Mouse (Mus musculus) left cerebral cortex, postnatal 25 days (tissue): Measurements from ENCODE around the gene Nlk. TPM values are rescaled to one million over a fixed set of nuclear protein-coding genes. Genes with fewer than 3 reads are reported as not detected.
"Not testable (repeated sequence)": the region's sequence is repeated elsewhere in the genome, so short reads cannot be mapped to it uniquely, and the experiment has no call there.

Source experiments
- DNase-seq, 2 experiments: peaks; one replicate each; pipeline ENCODE4 v3.0.0; 2022; ENCODE audit warnings: low spot score in 2 of 2, mixed read lengths in 1 of 2
- intact Hi-C: fragments of 180-260 bp; cut with DNase I; formaldehyde crosslinking; loops from one replicate; pipeline ENCODE4 v1.15.1; 2025
- total RNA-seq, 2 experiments: library from RNA; stranded (reverse); gene quantifications; 2 replicates each; pipeline ENCODE4 v1.2.3; 2021

The Nlk gene
- total RNA-seq, 2 experiments from 2014 or later, result 113 to 115 TPM

DNA sequence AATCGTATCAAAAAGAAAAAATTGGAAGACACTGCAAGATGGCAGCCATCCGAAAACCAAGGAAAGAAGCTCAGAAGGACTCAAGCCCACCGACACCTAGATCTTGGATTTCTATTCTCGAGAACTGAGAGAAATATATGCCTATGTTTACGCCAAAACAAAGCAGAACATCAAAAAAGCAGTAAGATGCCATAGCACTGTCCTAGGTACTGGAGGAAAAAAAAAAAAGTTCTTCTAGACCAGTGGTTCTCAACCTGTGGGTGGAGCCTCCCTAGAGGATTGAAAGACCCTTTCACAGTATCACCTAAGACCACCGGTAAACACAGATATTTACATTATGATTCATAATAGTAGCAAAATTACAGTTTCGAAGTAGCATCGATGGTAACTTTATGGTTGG is 3.9 kb downstream of the Nlk start:
- intact Hi-C loops, result loop anchor here (5.0 kb wide), 1 partner anchor 51 kb away; no protein-coding TSS in a partner anchor
- no peak for DNase-seq

DNA sequence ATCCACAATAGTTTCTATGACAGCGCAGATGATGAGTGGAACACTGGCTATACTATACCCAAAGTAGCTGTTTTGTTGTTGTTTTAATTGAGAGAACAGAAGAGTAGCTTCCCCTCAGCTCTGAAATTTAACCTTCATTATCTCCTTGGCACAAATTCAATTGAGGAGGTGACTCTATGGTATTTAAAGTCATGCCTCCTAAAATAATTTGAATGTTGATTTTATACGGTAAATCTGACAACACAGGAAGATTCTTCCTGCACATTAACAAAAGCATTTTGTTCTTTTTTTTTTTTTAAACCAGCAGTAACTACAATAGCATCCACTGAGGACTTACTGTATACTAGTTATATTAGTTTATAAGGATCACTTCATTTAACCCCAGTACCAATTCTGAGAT is 6.0 kb downstream of the Nlk start:
- intact Hi-C loops, result loop anchor here (5.0 kb wide), 1 partner anchor 49 kb away; no protein-coding TSS in a partner anchor

DNA sequence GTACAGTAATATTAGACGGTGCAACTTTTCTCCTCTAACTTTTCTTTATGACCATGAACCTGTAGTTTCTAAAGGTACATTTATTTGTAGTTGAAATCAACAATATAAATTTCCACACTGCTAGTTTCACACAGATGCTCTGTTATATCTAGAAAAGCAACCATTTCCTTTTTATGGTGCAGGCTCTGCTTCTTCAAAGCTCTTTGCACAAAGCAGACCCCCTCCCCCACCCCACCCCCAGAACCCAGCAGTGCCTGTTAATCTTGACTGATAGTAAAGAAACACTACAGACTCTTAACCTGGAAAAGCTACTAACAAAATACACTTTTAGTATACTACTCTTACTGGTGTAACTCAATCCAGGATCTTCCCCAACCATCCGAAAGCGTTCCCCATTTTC is 6.6 kb downstream of the Nlk start:
- intact Hi-C loops, result loop anchor here (5.0 kb wide), 1 partner anchor 48 kb away; no protein-coding TSS in a partner anchor

More for the DNA sequence above, 6.0 kb downstream of the Nlk start:
- no peak for DNase-seq

DNA sequence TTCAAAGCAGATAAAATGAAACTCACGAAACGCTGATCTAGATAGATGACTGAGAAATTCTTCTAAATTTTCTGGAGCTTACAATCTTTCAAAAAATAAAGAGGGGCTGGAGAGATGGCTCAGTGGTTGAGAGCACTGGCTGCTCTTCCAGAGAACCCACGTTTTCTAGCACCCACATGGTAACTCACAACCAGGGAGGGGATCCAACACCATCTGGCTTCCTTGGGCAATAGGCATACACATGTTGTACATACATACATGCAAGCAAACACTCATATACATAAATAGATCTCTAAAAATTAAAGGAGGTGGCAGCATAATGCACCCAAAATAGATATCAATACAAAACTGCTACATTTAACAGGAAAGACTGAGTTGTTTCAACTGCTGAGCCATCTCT is 16.1 kb downstream of the Nlk start:
- peak; percentile 29 to 89 for DNase-seq

More for the DNA sequence above, 6.6 kb downstream of the Nlk start:
- DNase-seq, result no peak

DNA sequence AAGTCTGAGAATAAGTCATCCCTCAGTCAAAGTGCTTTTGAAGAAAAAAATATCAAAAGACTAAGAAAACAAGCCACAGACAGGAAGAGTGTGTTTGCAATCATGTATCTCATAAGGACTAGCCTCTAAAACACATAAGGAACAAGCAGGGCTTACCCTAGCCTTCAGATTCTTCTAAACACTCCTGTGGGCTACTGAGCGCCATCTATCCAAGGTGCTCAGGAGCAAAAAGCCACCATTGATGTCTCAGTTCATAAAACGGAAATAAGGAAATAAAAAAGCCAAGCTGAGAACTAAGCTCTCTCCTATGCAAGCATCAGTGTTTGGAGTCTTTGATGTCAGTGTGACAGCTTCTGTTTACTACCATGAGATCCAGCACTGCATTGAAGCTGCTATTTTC is 18.4 kb downstream of the Nlk start:
- DNase-seq, result no peak
- intact Hi-C loops, result no loop called here

More for the DNA sequence above, 16.1 kb downstream of the Nlk start:
- intact Hi-C loops, result no loop called here

DNA sequence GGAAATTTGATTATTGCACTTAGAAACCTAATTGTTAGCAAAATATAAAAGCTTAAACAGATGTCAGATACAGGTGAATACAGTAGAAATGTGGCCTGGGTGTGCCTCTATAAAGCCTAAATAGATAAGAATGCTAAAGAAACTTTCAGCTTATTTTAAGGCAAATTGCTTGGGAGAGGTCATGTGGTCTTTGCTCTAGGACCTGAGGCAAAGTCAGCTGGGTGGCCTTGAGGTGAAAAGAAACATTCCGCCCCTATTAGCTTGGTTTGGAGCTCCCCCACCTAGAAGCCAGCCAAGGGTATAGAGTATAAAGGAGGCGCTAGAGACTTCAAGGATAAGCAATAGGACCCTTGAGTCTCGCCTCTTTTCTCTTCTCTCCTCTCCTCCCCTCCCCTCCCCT is 28.5 kb downstream of the Nlk start:
- no peak for DNase-seq
- intact Hi-C loops, result no loop called here

GRCm38 (mm10) chr11:78664853-78665252 is 32.3 kb downstream of the Nlk start:
- DNase-seq, result no peak
- intact Hi-C loops, result no loop called here

DNA sequence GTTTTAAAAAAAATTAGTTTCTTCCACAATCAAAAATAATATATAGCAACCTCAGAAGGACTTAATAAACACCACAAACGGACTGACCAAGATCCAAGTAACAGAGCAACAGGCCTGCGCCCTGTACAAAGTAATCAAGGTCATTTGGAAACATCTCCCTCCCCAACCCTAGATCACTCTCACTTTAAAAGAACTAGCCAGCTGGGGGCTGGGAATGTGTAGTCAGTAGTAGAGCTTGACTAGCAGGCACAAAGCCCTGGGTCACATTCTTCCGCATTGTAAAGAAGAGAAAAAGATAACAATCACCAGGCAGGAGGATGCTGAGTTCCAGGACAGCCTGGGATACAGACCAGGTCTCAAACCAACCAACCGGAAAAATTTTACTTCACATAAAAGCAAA is 33.3 kb downstream of the Nlk start:
- intact Hi-C loops, result no loop called here
- DNase-seq, result no peak

GRCm38 (mm10) chr11:78649143-78649542 is 48.0 kb downstream of the Nlk start:
- intact Hi-C loops, result no loop called here
- no peak for DNase-seq

DNA sequence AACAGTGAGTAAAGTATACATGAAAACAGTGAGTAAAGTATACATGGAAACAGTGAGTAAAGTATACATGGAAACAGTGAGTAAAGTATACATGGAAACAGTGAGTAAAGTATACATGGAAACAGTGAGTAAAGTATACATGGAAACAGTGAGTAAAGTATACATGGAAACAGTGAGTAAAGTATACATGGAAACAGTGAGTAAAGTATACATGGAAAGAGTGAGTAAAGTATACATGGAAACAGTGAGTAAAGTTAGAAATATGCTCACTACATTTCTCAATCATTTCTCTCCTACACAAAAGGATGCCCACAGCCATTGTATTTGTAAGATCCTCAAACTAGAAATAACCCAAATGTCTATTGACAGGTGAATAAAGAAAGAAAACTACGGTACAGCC is 48.8 kb downstream of the Nlk start:
- DNase-seq, intact Hi-C loops: not testable (repeated sequence)

GRCm38 (mm10) chr11:78643746-78644145 is 53.4 kb downstream of the Nlk start:
- intact Hi-C loops, result loop anchor here (5.0 kb wide), 3 partner anchors 49 to 184 kb away; partner anchors contain the start of gene Lyrm9
- DNase-seq, result no peak

GRCm38 (mm10) chr11:78642151-78642550 is 55.0 kb downstream of the Nlk start:
- intact Hi-C loops, result loop anchor here (5.0 kb wide), 3 partner anchors 50 to 185 kb away; partner anchors contain the start of gene Lyrm9
- DNase-seq, result no peak

GRCm38 (mm10) chr11:78641088-78641487 is 56.1 kb downstream of the Nlk start:
- DNase-seq, result peak in 1 of 2 experiments; percentile 71
- intact Hi-C loops, result loop anchor here (5.0 kb wide), 3 partner anchors 51 to 186 kb away; partner anchors contain the start of gene Lyrm9

DNA sequence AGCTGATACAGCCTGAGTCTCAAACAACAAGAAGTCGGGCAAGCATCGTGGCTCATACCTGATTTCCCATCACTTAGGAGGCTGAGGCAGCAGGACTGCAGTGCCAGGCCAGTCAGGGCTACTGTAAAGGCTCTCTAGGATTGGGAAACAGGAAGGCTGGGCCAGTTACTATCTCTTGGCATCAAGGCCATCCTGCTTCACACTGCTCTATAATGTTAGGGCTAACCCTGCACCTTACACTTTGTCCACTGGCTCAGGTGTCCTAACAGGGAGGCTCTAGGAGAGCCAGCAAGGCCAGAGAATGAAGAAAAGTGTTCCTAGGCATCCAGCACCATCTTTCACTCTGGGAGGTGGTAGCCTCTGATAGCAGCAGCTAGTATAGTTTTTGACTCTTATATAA is 64.4 kb downstream of the Nlk start:
- DNase-seq, result peak in 1 of 2 experiments; percentile 19
- intact Hi-C loops, result no loop called here

DNA sequence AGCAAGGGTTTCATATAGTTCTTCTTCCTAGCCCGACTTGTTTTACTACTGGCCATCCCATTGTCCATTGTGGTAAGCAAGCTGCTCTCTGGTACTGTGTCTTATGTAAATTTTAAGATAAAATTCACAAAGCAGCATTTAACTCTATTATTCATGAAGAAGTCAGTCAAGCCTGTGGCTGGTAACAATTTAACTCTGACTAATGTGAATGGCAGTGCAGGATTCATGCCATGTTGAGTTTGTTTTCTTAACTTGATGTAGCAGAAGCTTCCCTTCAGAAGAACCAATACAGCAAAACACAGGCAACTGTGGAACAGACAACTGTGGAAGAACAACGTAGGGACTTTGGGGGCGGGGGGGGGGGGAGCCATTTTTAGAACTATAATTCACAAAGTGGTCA is 68.3 kb downstream of the Nlk start:
- intact Hi-C loops, result no loop called here
- DNase-seq, result no peak

GRCm38 (mm10) chr11:78624377-78624776 is 72.8 kb downstream of the Nlk start:
- intact Hi-C loops, result no loop called here
- no peak for DNase-seq

DNA sequence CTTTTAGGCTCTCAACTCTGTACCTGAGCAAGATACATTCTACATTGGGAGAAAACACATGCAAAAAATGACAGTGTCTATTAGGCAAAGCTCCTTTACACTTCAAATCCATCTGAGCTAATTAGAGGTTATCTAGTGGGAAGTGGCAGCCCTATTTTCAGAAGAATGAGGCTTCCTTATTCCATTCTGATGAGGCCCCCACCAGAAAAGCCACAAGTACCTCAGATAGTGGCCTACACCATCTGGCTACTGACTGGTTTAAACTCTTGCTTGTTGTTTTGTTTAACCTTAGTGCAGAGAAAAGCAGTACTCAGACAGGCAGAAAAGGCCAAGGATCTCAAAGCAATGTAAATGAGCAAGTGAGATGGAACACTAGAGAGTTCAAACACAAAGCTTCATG is 75.2 kb downstream of the Nlk start:
- intact Hi-C loops, result no loop called here
- DNase-seq, result no peak

- no peak for DNase-seq
Observed at GRCm38 (mm10) chr11:78620179-78620578, 77.0 kb downstream of the Nlk start.

DNA sequence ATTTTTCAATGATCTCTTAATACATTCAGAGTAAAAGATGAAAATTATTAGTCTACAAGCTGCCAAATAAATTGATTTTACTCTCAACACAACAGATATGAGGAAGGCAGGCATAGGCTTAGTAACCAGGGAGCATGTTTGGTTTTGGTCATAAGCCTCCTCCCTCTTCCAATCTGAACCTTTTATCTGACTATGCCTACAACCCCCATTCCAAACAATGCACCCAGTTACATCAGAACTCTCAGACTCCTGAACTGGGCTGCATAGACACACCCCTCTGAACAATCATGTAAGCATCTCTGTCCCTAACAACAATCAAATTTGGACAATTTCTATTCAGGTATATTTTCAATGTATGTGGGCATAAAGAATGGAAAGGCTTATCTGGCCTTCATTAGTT is 85.9 kb downstream of the Nlk start:
- intact Hi-C loops, result no loop called here
- no peak for DNase-seq

More at GRCm38 (mm10) chr11:78620179-78620578, 77.0 kb downstream of the Nlk start:
- intact Hi-C loops, result no loop called here

- DNase-seq, result no peak
- intact Hi-C loops, result no loop called here
Observed at GRCm38 (mm10) chr11:78609657-78610056, 87.5 kb downstream of the Nlk start.

- no peak for DNase-seq
- intact Hi-C loops, result no loop called here
Observed at GRCm38 (mm10) chr11:78604826-78605225, 92.3 kb downstream of the Nlk start.

DNA sequence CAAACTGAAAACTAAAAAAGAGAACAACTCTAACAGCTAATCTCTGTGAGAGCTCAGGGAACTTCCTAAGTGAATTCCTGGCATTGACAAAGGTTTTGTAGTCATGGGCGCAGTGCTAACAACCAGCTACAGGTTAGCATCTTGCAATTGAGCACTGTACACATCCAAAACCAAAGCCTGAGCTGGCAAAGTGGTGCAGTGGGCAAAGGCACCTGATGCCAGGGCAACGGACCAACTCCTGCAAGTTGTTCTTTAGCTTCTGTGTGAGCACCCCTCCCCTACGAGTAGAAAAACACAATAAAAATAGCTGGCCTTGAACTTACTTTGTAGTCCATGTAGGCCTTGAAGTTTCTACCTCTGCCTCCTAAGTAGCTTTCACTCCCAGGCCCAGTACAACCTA is 94.4 kb downstream of the Nlk start:
- intact Hi-C loops, result no loop called here
- no peak for DNase-seq
